Mouse (Mus musculus): ENCODE data around the gene Mast2. TPM values are rescaled to one million over a fixed set of nuclear protein-coding genes. Genes with fewer than 3 reads are reported as not detected.

Mast2 gene
- polyA plus RNA-seq, 1 experiment, result 40.5 TPM

DNA sequence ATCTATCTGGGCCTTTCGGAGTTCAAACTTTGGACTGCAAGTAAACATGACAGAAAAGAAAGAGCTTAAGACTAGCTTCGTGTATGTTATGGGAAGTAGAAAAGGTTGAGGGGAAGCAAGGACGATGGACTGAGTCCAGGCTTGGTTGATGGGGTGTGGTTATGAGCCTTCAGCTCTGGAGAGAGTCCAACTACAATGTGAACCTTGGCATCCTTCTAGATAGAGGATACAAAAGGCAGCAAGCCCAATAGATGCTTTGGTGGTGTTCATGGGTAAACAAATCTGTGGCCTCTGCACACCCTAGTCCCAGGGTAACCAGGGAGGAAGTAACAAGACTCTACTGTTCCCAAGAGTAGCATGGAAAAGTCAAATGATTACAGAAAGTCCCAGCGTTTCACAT lies 28.5 kb upstream of the Mast2 start:
- H3K79me2 ChIP-seq (ENCODE audit: control insufficient read depth, insufficient read depth), result no peaks in the 10 kb centered on the region
- no peak for TF ChIP-seq CEBPB (IDR thresholded peaks at IDR 0.05; ENCODE audit: low read depth)
- TF ChIP-seq MAX (IDR thresholded peaks at IDR 0.05), result no peak
- TF ChIP-seq FOSL1 (IDR thresholded peaks at IDR 0.05; ENCODE audit: insufficient read depth, low read length, poor library complexity, severe bottlenecking), result no peak
- TF ChIP-seq MYOG (IDR thresholded peaks at IDR 0.05; ENCODE audit: control insufficient read depth, extremely low read depth, insufficient read length), result no peak
- TF ChIP-seq CTCF (IDR thresholded peaks at IDR 0.05; ENCODE audit: control insufficient read depth, insufficient read depth, insufficient read length), result no peak
- TF ChIP-seq MYOD1 (IDR thresholded peaks at IDR 0.05; ENCODE audit: control insufficient read depth, insufficient read length, low read depth), result no peak
- TF ChIP-seq USF1 (IDR thresholded peaks at IDR 0.05; ENCODE audit: low read depth), result no peak
- no peaks in the 10 kb centered on the region for H3K79me3 ChIP-seq (ENCODE audit: low read depth)
- no peaks in the 10 kb centered on the region for H3K27me3 ChIP-seq (ENCODE audit: control insufficient read depth, insufficient read depth, insufficient read length)
- H3K36me3 ChIP-seq (ENCODE audit: control insufficient read depth, insufficient read depth), result no peaks in the 10 kb centered on the region
- H3K4me3 ChIP-seq (ENCODE audit: insufficient read depth, poor library complexity, severe bottlenecking), result no peak overlapping the region
- no peak overlapping the region for H3ac ChIP-seq (ENCODE audit: control insufficient read depth, insufficient read length, low read depth)

DNA sequence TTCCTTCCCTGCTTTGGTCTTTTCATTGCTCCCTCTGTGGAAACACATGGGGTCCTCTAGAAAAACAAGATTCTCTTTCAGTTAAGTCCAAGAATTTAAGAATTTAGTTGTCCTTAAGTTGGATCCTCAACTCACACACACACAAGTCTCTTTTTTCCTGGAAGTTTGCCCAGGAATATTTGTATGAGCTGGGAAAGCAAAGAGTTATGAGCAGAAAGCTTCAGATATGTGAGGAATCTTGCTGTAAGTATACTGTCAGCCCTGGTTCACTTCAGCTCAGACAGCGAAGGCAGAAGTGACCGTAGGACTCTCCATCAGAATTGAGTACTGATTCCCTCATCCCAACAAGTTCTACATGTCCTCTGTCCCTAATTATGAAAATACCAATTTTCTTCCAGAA lies 27.9 kb upstream of the Mast2 start:
- no peaks in the 10 kb centered on the region for H3K27me3 ChIP-seq (ENCODE audit: control insufficient read depth, insufficient read depth, insufficient read length)
- no peaks in the 10 kb centered on the region for H3K79me3 ChIP-seq (ENCODE audit: low read depth)
- no peaks in the 10 kb centered on the region for H3K79me2 ChIP-seq (ENCODE audit: control insufficient read depth, insufficient read depth)
- TF ChIP-seq MYOD1 (IDR thresholded peaks at IDR 0.05; ENCODE audit: control insufficient read depth, insufficient read length, low read depth) (no peak), MAX (IDR thresholded peaks at IDR 0.05) (no peak), FOSL1 (IDR thresholded peaks at IDR 0.05; ENCODE audit: insufficient read depth, low read length, poor library complexity, severe bottlenecking) (no peak), CTCF (IDR thresholded peaks at IDR 0.05; ENCODE audit: control insufficient read depth, insufficient read depth, insufficient read length) (no peak), CEBPB (IDR thresholded peaks at IDR 0.05; ENCODE audit: low read depth) (no peak), USF1 (IDR thresholded peaks at IDR 0.05; ENCODE audit: low read depth) (no peak), MYOG (IDR thresholded peaks at IDR 0.05; ENCODE audit: control insufficient read depth, extremely low read depth, insufficient read length) (no peak)
- no peak overlapping the region for H3ac ChIP-seq (ENCODE audit: control insufficient read depth, insufficient read length, low read depth)
- H3K36me3 ChIP-seq (ENCODE audit: control insufficient read depth, insufficient read depth), result no peaks in the 10 kb centered on the region
- no peak overlapping the region for H3K4me3 ChIP-seq (ENCODE audit: insufficient read depth, poor library complexity, severe bottlenecking)

DNA sequence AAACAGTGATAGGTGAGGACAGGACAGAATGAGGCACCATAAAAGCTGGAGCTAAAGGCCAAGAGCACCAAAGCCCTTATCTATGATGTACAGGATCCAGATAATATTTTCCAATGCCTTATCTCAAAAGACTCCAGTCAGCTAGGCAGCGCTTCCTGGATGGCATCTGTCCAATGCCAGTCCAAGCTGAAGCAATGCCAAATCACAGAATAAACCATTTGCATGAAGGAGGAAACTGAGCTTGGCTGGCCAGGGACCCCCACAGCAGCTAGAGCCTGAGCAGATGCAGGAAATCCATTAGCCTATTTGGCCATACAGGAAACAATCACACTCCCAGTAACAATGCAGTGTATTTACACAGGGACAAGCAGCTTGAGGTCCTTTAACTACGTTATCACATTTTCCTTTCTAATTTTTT lies 27.1 kb upstream of the Mast2 start:
- Histone ChIP-seq H3K36me3 (ENCODE audit: control insufficient read depth, insufficient read depth) (no peaks in the 10 kb centered on the region), H3K79me2 (ENCODE audit: control insufficient read depth, insufficient read depth) (no peaks in the 10 kb centered on the region), H3K27me3 (ENCODE audit: control insufficient read depth, insufficient read depth, insufficient read length) (no peaks in the 10 kb centered on the region), H3K4me3 (ENCODE audit: insufficient read depth, poor library complexity, severe bottlenecking) (no peak overlapping the region), H3K79me3 (ENCODE audit: low read depth) (no peaks in the 10 kb centered on the region), H3ac (ENCODE audit: control insufficient read depth, insufficient read length, low read depth) (no peak overlapping the region)
- TF ChIP-seq FOSL1 (IDR thresholded peaks at IDR 0.05; ENCODE audit: insufficient read depth, low read length, poor library complexity, severe bottlenecking) (no peak), CEBPB (IDR thresholded peaks at IDR 0.05; ENCODE audit: low read depth) (no peak), USF1 (IDR thresholded peaks at IDR 0.05; ENCODE audit: low read depth) (no peak), MAX (IDR thresholded peaks at IDR 0.05) (no peak), MYOD1 (IDR thresholded peaks at IDR 0.05; ENCODE audit: control insufficient read depth, insufficient read length, low read depth) (no peak), MYOG (IDR thresholded peaks at IDR 0.05; ENCODE audit: control insufficient read depth, extremely low read depth, insufficient read length) (no peak), CTCF (IDR thresholded peaks at IDR 0.05; ENCODE audit: control insufficient read depth, insufficient read depth, insufficient read length) (no peak)

DNA sequence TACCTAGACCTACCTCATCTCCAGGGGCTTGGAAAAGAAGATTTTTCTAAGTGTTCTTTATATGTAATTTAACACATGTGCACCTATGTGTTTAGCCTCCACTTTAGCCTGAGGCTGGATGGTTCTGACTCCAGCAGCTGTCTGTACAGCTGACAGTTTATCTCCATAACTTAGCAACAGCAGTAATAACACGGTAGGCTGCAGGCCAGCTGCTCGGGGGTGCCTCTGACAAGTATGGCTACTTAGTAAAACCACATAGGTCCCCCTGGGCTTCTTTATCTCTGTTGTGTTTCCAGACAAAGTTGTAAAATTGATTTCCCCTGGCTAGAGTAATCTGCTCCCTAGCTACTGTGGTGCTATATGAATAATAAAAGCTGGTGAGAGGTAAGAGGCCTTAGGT lies 19.5 kb upstream of the Mast2 start:
- no peak overlapping the region for H3ac ChIP-seq (ENCODE audit: control insufficient read depth, insufficient read length, low read depth)
- H3K79me2 ChIP-seq (ENCODE audit: control insufficient read depth, insufficient read depth), result no peaks in the 10 kb centered on the region
- no peak for TF ChIP-seq USF1 (IDR thresholded peaks at IDR 0.05; ENCODE audit: low read depth)
- TF ChIP-seq MYOD1 (IDR thresholded peaks at IDR 0.05; ENCODE audit: control insufficient read depth, insufficient read length, low read depth), result peak; percentile 88
- no peaks in the 10 kb centered on the region for H3K36me3 ChIP-seq (ENCODE audit: control insufficient read depth, insufficient read depth)
- H3K79me3 ChIP-seq (ENCODE audit: low read depth), result no peaks in the 10 kb centered on the region
- H3K4me3 ChIP-seq (ENCODE audit: insufficient read depth, poor library complexity, severe bottlenecking), result no peak overlapping the region
- H3K27me3 ChIP-seq (ENCODE audit: control insufficient read depth, insufficient read depth, insufficient read length), result no peaks in the 10 kb centered on the region

DNA sequence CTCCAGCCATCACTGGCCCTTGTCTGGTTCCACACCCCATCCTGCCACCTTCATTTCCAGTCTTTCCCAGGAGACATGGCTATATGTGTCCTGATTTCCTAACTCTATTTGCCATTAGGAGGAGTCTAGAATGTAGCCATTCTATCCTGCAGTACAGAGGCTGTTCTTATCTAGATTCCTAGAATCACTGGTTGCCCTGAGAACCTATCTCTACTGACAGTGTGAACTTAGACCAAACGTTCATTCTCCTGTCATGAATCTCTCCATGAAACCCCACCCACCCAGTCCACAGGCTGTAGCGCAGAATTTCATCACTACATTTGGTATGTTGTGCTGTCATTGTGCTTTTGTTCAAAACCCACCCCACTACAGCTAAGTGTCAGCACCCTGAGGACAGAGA lies 17.3 kb upstream of the Mast2 start:
- H3K36me3 ChIP-seq (ENCODE audit: control insufficient read depth, insufficient read depth), result no peaks in the 10 kb centered on the region
- H3K27me3 ChIP-seq (ENCODE audit: control insufficient read depth, insufficient read depth, insufficient read length), result no peaks in the 10 kb centered on the region
- H3ac ChIP-seq (ENCODE audit: control insufficient read depth, insufficient read length, low read depth), result no peak overlapping the region
- H3K79me3 ChIP-seq (ENCODE audit: low read depth), result no peaks in the 10 kb centered on the region
- H3K4me3 ChIP-seq (ENCODE audit: insufficient read depth, poor library complexity, severe bottlenecking), result no peak overlapping the region
- H3K79me2 ChIP-seq (ENCODE audit: control insufficient read depth, insufficient read depth), result no peaks in the 10 kb centered on the region
- TF ChIP-seq MYOG (IDR thresholded peaks at IDR 0.05; ENCODE audit: control insufficient read depth, extremely low read depth, insufficient read length) (no peak), USF1 (IDR thresholded peaks at IDR 0.05; ENCODE audit: low read depth) (no peak), CEBPB (IDR thresholded peaks at IDR 0.05; ENCODE audit: low read depth) (no peak), CTCF (IDR thresholded peaks at IDR 0.05; ENCODE audit: control insufficient read depth, insufficient read depth, insufficient read length) (no peak)

DNA sequence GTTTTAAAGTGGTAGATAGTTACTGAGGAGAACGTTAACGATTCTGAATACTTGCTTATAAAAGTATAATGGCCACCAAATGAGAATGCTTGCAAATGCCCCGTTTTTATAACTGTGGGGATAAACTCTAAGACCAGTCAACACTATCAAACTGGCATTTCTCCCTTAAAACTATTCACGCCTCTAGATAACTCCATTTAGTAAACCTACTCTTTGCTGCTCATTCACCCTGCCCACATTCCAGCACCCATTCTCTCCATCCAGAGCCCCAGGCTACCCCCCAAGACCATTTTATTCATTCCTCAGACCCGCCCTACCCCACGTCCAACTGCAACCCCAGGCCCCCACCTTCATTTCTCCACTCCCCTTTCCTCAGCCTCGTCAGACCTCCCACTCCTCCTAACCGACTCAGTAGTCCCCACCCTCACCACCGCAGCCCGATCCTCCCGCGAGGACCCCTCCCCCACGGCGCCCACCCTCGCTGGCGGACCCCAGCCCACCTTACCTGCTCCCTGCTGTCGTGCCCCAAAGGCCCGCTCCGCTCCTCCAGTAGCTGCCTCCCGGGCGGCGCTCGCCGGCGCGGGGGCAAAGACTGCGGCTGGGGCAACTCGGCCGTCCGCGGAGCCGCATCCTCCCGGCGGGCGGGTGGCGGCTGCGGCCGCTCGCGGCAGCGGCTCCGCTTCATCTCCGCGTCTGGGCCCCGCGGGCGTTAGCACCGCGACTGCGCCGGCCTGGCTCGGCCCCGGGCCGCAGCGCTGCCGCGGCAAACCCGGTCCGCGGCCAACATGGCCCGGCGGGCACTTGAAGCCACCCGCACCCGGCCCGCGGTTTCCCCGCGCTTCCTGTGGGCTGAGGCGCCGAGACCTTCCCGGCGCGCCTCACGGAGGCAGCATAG lies 505 bp downstream of the Mast2 start:
- H3K4me3 ChIP-seq (ENCODE audit: insufficient read depth, poor library complexity, severe bottlenecking), result peak overlapping the region; percentile 85
- H3K79me3 ChIP-seq (ENCODE audit: low read depth), result peaks cover 45% of the 10 kb centered on the region
- no peaks in the 10 kb centered on the region for H3K36me3 ChIP-seq (ENCODE audit: control insufficient read depth, insufficient read depth)
- peaks cover 54% of the 10 kb centered on the region for H3K79me2 ChIP-seq (ENCODE audit: control insufficient read depth, insufficient read depth)
- no peaks in the 10 kb centered on the region for H3K27me3 ChIP-seq (ENCODE audit: control insufficient read depth, insufficient read depth, insufficient read length)
- peak overlapping the region; percentile 93 for H3ac ChIP-seq (ENCODE audit: control insufficient read depth, insufficient read length, low read depth)
- TF ChIP-seq CTCF (IDR thresholded peaks at IDR 0.05; ENCODE audit: control insufficient read depth, insufficient read depth, insufficient read length), result no peak
- no peak for TF ChIP-seq MAX (IDR thresholded peaks at IDR 0.05)
- TF ChIP-seq MYOG (IDR thresholded peaks at IDR 0.05; ENCODE audit: control insufficient read depth, extremely low read depth, insufficient read length), result no peak
- no peak for TF ChIP-seq CEBPB (IDR thresholded peaks at IDR 0.05; ENCODE audit: low read depth)
- TF ChIP-seq FOSL1 (IDR thresholded peaks at IDR 0.05; ENCODE audit: insufficient read depth, low read length, poor library complexity, severe bottlenecking), result no peak
- no peak for TF ChIP-seq MYOD1 (IDR thresholded peaks at IDR 0.05; ENCODE audit: control insufficient read depth, insufficient read length, low read depth)
- no peak for TF ChIP-seq USF1 (IDR thresholded peaks at IDR 0.05; ENCODE audit: low read depth)

Data from C2C12 (cell line).